Comparison of ENCODE assay signal across 18 mouse cellular contexts in the genomic region with DNA sequence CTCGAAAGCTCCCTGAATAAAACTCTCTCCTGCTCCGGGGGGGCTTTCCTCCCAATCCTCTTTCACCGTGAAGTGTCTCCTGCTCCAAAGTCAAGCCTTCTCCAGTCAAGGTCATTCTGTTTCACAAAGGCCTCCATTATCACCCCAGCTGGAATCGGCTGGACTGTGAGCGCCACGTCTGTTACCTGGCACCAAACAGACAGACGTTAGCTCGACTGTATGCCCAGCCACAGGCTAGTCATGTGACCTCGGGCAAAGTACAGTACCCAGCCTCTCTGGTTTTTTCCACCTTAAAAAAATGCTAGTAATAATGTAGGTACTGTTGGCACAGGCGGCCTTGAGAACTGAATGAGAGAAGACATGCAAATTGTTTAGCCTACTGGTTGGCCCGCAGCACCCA. TPM values are rescaled to one million over a fixed set of nuclear protein-coding genes. Genes with fewer than 3 reads are reported as not detected.
DNase-seq lines count a peak whose midpoint lies in the region; ATAC-seq lines count a peak whose summit lies in the region.
"Had no signal": no experiment of that assay in that cellular context is flagged by ENCODE, and none has a peak within 500 bp of the region (broad histone marks: within the 10 kb centered on the region; RNA-seq: fewer than 3 reads in every experiment).

No protein-coding gene starts in this region.

- intact Hi-C loops in heart, postnatal 36 days (cut with DNase I), result loop anchor here (5.0 kb wide), 1 partner anchor 198 kb away; the partner anchor contains the start of genes S100pbp and Yars

- H3K27ac ChIP-seq in heart, embryonic 16.5 days (ENCODE audit: low read length), result peak overlapping the region; percentile 15; the same call in 1 of the 2 replicates
- H3K27ac ChIP-seq in midbrain, embryonic 12.5 days (replicated peaks), result no peak overlapping the region
- H3K27ac ChIP-seq in midbrain, embryonic 14.5 days (replicated peaks; ENCODE audit: low read depth, low read length), result no peak overlapping the region
- no peak overlapping the region for H3K27ac ChIP-seq in neural tube, embryonic 15.5 days (replicated peaks)
- H3K27ac ChIP-seq: hindbrain, embryonic 15.5 days; left cerebral cortex, adult 2 months; limb, embryonic 12.5 days; midbrain, embryonic 15.5 days had no signal

- no peak overlapping the region for H3K4me3 ChIP-seq in heart, embryonic 16.5 days (ENCODE audit: low read length)
- H3K4me3 ChIP-seq in midbrain, embryonic 12.5 days, result no peak overlapping the region
- no peak overlapping the region for H3K4me3 ChIP-seq in midbrain, embryonic 14.5 days (replicated peaks; ENCODE audit: low read depth, low read length)
- H3K4me3 ChIP-seq in neural tube, embryonic 15.5 days (replicated peaks), result no peak overlapping the region
- H3K4me3 ChIP-seq: hindbrain, embryonic 15.5 days; left cerebral cortex, adult 2 months; limb, embryonic 12.5 days; midbrain, embryonic 15.5 days had no signal

- no peaks in the 10 kb centered on the region for H3K36me3 ChIP-seq in heart, embryonic 16.5 days (ENCODE audit: control insufficient read depth, insufficient read depth)
- no peaks in the 10 kb centered on the region for H3K36me3 ChIP-seq in midbrain, embryonic 12.5 days
- H3K36me3 ChIP-seq in midbrain, embryonic 14.5 days (ENCODE audit: control insufficient read depth, insufficient read depth, low read length), result no peaks in the 10 kb centered on the region
- H3K36me3 ChIP-seq in neural tube, embryonic 15.5 days, result no peaks in the 10 kb centered on the region
- H3K36me3 ChIP-seq: hindbrain, embryonic 15.5 days; midbrain, embryonic 15.5 days had no signal

- H3K27me3 ChIP-seq in heart, embryonic 16.5 days (ENCODE audit: control insufficient read depth, insufficient read depth, low read length), result no peaks in the 10 kb centered on the region
- peaks cover 15% of the 10 kb centered on the region; the same call in 1 of the 2 replicates for H3K27me3 ChIP-seq in midbrain, embryonic 12.5 days
- H3K27me3 ChIP-seq in midbrain, embryonic 14.5 days (ENCODE audit: control insufficient read depth, insufficient read depth, low read length), result no peaks in the 10 kb centered on the region
- H3K27me3 ChIP-seq in neural tube, embryonic 15.5 days (replicated peaks), result no peaks in the 10 kb centered on the region
- H3K27me3 ChIP-seq: hindbrain, embryonic 15.5 days; limb, embryonic 12.5 days; midbrain, embryonic 15.5 days had no signal

- H3K9me3 ChIP-seq in heart, embryonic 16.5 days (replicated peaks; ENCODE audit: control insufficient read depth, low read length), result no peaks in the 10 kb centered on the region
- H3K9me3 ChIP-seq in midbrain, embryonic 12.5 days, result no peaks in the 10 kb centered on the region
- no peaks in the 10 kb centered on the region for H3K9me3 ChIP-seq in midbrain, embryonic 14.5 days (ENCODE audit: control insufficient read depth, low read length)
- no peaks in the 10 kb centered on the region for H3K9me3 ChIP-seq in neural tube, embryonic 15.5 days (replicated peaks)
- H3K9me3 ChIP-seq: hindbrain, embryonic 15.5 days; limb, embryonic 12.5 days; midbrain, embryonic 15.5 days had no signal

- WGBS in heart, embryonic 16.5 days, result 52% methylated on average over 11 of the region's 11 CpGs
- WGBS in midbrain, embryonic 12.5 days, result 64% methylated on average over 11 of the region's 11 CpGs
- 54% methylated on average over 11 of the region's 11 CpGs for WGBS in midbrain, embryonic 14.5 days
- WGBS in neural tube, embryonic 15.5 days, result 44% methylated on average over 11 of the region's 11 CpGs

- peaks cover 12% of the 10 kb centered on the region for H3K4me1 ChIP-seq in heart, embryonic 16.5 days (ENCODE audit: control insufficient read depth, insufficient read depth, low read length)
- H3K4me1 ChIP-seq in midbrain, embryonic 12.5 days, result peaks cover 12% of the 10 kb centered on the region
- H3K4me1 ChIP-seq in midbrain, embryonic 14.5 days (ENCODE audit: control insufficient read depth, insufficient read depth, low read length), result peaks cover 11% of the 10 kb centered on the region
- peaks cover 13% of the 10 kb centered on the region for H3K4me1 ChIP-seq in neural tube, embryonic 15.5 days

- DNase-seq in heart, postnatal 36 days, result no peak
- no peak for DNase-seq in midbrain, embryonic 14.5 days
- DNase-seq in kidney, postnatal 14 days, result peak; percentile 83
- no peak for DNase-seq in left cerebral cortex, adult 18-20 months (ENCODE audit: low spot score in 2 of 2)
- DNase-seq: cerebellum, adult 9-11 months; embryo, embryonic 11 days; lung, adult 18-20 months; lung, postnatal 36 days; right cerebral cortex, postnatal 14 days; thymus, postnatal 36 days had no signal

- H3K4me2 ChIP-seq in heart, embryonic 16.5 days (ENCODE audit: low read depth, low read length), result no peak overlapping the region
- no peak overlapping the region for H3K4me2 ChIP-seq in midbrain, embryonic 12.5 days (replicated peaks)
- H3K4me2 ChIP-seq in midbrain, embryonic 14.5 days (ENCODE audit: low read length), result no peak overlapping the region
- H3K4me2 ChIP-seq in neural tube, embryonic 15.5 days, result no peak overlapping the region
- H3K4me2 ChIP-seq: hindbrain, embryonic 15.5 days; limb, embryonic 12.5 days; midbrain, embryonic 15.5 days had no signal

- no peak overlapping the region for H3K9ac ChIP-seq in heart, embryonic 16.5 days (ENCODE audit: low read length)
- H3K9ac ChIP-seq in midbrain, embryonic 12.5 days (replicated peaks), result 0 out of 2 replicates have a peak overlapping the region, but pooled peaks have one; percentile 17
- H3K9ac ChIP-seq in midbrain, embryonic 14.5 days (replicated peaks; ENCODE audit: low read length), result no peak overlapping the region
- no peak overlapping the region for H3K9ac ChIP-seq in neural tube, embryonic 15.5 days (replicated peaks)
- H3K9ac ChIP-seq: hindbrain, embryonic 15.5 days; limb, embryonic 12.5 days; midbrain, embryonic 15.5 days had no signal

- no peak for ATAC-seq in heart, embryonic 16.5 days (replicated peaks; ENCODE audit: extremely low read depth, insufficient read depth, low FRiP score)
- no peak for ATAC-seq in midbrain, embryonic 12.5 days (ENCODE audit: low FRiP score, low read depth)
- no peak for ATAC-seq in midbrain, embryonic 14.5 days (ENCODE audit: low FRiP score, low TSS enrichment)
- no peak for ATAC-seq in neural tube, embryonic 15.5 days (ENCODE audit: low FRiP score)
- ATAC-seq: forebrain, embryonic 14.5 days; midbrain, embryonic 15.5 days had no signal

RNA-seq across cellular contexts. Expression of gene Ak2, which starts 2.1 kb away (rescaled TPM):
- polyA plus RNA-seq in heart, embryonic 16.5 days (2015; fragmentation: Nextera tagmentation; extraction: Ambion mirVana), result 166 and 168 TPM in 2 replicates
- total RNA-seq in heart, postnatal 36 days (2021), result 10 to 100 TPM; 67.6 to 71.0 TPM
- polyA plus RNA-seq in midbrain, embryonic 12.5 days (2016; fragmentation: Nextera tagmentation; extraction: Ambion mirVana), result 136 and 138 TPM in 2 replicates
- polyA plus RNA-seq in midbrain, embryonic 14.5 days (2014; fragmentation: Nextera tagmentation; extraction: Ambion mirVana), result 54.5 and 63.3 TPM in 2 replicates
- 90.2 and 120 TPM in 2 replicates for polyA plus RNA-seq in neural tube, embryonic 15.5 days (2015; fragmentation: Nextera tagmentation; extraction: Ambion mirVana)
- total RNA-seq in left cerebral cortex, adult 18-20 months (2021), result 10 to 100 TPM; 24.3 to 27.2 TPM

RNA-seq across cellular contexts. Expression of gene Azin2, which starts 27.4 kb away (rescaled TPM):
- 7.6 and 8.9 TPM in 2 replicates for polyA plus RNA-seq in heart, embryonic 16.5 days (2015; fragmentation: Nextera tagmentation; extraction: Ambion mirVana)
- total RNA-seq in heart, postnatal 36 days (2021), result 1 to 10 TPM; 2.4 to 3.0 TPM
- 16.4 and 16.9 TPM in 2 replicates for polyA plus RNA-seq in midbrain, embryonic 12.5 days (2016; fragmentation: Nextera tagmentation; extraction: Ambion mirVana)
- 18.0 and 19.6 TPM in 2 replicates for polyA plus RNA-seq in midbrain, embryonic 14.5 days (2014; fragmentation: Nextera tagmentation; extraction: Ambion mirVana)
- 20.3 and 20.7 TPM in 2 replicates for polyA plus RNA-seq in neural tube, embryonic 15.5 days (2015; fragmentation: Nextera tagmentation; extraction: Ambion mirVana)
- 10 to 100 TPM; 45.4 to 47.6 TPM for total RNA-seq in left cerebral cortex, adult 18-20 months (2021)
